Mouse (Mus musculus) NIH3T3 (cell line): ENCODE data around the gene Eef2kmt.
"Not testable (repeated sequence)": the region's sequence is repeated elsewhere in the genome, so short reads cannot be mapped to it uniquely, and the experiment has no call there.

ENCODE experiments used
- DNase-seq: peaks from one replicate; pipeline ENCODE4 v3.0.0-alpha.2; 2012; ENCODE audit warnings: low read depth

Eef2kmt gene

DNA sequence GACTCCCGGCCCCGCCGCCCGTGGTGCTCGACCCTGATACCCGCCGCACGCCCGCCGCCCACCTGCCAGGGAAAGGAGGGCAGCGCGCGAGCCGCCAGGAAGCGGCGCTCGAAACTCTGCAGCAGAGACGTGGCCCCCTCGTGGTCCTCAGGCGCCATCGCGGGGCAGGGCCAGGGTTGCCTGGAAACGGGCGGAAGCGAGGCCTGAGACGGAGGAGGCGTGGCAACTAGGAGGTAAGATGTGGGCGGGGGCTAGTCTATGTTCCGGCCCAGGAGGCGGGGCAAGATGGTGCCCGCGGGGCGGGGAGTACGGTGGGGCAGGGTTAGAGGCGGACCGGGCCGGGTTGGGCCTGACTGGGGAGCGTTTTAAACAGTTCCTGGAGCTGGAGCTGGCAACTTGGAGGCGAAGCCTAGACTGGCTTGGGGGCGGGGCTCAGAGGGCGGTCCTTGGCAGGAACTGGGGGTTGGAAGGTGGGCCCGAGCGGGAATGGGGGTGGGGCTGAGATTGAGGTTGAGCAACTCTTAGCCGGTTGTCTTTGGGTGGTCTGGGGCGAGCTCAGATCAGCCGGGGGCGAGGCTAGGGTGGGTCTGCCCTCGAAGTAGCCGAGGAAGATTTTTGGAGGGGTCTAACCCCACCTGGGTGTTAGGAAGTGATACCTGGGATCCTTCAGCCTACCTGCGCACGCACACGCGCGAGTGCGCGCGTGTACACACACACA lies at the start of gene Eef2kmt:
Gene Eef2kmt (minus strand): TSS at position 205 of the 718 bp plus-strand sequence.
- DNase-seq: peak; percentile 99

DNA sequence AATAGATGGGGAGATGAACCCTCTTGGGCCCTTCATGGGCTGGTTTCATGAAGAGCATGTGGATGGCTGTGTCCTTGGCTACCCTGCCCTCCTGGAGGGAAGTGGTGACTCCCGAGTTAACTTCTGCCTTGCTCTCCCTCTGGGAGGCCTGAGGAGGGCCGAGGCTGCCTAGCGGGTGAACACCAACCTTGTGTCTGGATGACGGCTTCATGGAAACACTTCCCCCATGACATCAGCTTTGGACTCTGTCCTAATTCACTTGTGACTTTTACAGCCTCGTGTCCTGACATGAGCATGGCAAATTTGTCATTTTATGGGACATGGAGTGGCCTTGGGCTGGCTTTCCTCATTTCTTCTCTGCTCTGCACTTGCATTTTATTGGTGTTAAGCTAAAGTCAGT lies 39.5 kb upstream of the Eef2kmt start:
- no peak for DNase-seq

DNA sequence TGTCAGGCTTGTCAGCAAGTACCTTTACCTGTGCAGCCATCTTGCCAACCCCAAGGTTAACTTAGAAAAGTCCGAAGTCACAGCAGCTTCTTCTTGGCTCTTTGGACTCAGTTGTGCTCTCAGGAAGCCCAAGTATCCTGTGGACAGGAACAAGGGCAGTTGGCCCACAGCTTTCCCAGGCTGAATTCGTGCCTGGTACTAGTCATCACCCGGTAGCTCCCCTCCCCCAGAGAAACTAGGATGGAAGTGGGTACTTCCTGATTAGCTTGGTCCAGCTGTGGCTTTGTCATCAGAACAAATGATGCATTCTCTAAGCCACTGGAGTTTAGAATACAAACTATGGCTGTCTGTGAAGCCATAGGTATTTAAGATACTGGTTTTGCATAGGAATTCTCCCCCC lies 29.6 kb upstream of the Eef2kmt start:
- no peak for DNase-seq

DNA sequence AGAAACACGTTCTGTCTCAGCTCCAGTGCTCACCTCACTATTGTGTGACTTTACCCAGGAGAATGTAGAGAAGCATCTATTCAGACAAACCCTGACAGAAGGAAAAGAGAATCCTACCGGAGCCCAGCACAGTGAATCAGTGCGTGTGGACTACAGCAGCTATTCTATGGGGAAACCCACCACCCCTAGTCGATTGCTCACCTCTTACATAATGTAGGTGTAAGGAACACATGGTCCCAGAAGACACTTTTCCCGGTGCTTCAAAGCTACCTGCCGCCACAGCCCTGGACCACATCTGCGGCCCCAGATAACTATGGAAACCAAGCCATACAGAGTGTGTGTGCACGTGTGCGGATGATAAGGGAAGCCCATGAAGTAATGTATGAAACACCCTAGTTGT lies 26.9 kb upstream of the Eef2kmt start:
- DNase-seq: no peak

DNA sequence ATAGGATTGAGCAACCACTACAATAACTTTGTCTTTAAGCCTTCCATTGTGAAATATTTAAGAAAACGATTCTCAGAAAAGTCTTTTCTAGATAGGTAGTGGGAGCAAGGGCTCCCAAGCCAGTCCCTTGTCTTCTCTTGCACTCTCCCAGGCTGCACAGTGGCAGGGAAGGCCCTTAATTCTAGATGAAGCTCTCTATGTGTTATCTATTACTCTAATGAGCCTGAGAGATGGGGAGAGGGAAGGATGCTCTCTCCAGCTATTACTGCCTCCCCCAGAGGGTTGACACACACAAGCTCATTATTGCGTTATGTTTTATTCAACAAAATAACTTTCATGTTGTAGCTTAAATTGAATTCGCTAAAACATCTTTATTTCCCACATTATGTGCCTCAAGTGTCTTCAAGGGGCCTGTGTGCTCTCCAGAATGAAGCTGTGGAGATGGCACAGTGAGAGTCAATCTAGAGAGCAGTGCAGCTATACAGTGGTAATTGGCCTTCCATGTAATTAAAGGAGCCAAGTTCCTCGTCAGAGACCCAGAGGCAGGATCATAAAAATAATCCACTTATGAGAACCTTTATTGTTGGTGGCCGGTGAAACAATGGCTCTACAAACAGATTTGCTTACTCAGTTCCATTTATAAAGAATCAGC lies 23.9 kb upstream of the Eef2kmt start:
- no peak for DNase-seq

DNA sequence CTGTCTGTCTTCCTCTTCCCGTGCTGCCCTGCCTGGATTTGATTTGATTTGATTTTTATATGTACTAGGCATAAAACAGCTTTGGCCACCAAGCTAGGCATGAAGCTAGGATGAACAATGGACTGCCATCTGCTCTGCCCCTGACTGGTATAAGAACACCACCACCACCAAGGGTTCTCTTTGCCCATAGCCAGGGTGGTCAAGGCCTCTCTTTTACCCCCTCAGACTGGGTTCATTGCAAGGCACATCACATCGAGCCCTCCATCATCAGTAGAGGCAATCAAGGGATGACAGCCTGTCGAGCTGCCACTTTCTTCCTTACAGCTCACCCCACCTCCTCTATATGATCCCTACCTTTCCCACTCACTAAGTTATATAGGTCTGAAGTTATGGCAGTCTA lies 16.6 kb upstream of the Eef2kmt start:
- no peak for DNase-seq

DNA sequence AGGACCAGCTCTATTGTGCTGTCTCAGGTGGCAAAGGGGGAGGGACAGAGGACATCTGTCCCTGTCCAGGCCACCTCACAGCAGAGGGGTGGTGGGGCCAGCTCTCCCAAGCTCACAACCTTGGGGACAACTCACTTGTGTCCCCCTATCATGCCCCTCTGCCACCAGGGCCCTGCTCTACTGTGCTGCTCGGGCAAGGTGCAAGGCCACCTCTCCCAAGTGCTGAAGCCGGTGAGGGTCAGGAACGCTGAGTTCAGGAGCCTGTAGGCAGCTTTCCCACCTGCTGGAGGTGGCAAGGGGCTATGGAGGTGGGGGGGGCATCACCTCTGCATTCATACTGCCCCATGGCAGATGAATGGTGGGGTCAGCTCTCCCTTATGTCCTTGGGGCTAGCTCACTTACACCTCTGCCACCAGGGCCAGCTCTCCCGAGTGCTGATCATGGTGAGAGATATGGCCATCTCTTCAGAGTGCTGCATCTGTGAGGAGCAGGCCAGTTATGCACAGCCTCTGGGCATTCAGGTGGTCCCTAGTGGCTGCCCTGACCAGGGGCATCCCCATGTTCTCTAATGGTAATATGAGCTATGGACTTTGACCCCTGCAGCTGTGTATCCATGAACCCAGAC lies 15.7 kb upstream of the Eef2kmt start:
- DNase-seq: no peak

DNA sequence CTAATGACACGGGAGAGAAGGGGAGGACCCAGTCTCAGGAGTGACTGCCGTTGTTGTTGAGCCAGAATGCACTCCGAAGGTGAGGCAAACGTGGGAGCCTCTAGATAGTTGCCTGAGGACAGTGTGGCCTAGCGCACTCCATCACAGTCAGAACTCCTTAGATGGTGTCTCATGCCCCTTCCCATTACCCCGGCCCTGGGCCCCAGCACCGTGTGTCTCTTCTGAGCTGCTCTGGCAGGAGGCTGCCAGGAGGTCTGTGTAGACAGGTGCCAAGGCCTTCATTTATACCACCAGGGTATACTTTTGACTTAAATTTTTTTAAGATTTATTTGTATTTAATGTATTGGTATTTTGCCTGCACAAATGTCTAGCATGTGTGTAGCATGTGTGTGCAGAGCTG lies 8.1 kb upstream of the Eef2kmt start:
- no peak for DNase-seq

DNA sequence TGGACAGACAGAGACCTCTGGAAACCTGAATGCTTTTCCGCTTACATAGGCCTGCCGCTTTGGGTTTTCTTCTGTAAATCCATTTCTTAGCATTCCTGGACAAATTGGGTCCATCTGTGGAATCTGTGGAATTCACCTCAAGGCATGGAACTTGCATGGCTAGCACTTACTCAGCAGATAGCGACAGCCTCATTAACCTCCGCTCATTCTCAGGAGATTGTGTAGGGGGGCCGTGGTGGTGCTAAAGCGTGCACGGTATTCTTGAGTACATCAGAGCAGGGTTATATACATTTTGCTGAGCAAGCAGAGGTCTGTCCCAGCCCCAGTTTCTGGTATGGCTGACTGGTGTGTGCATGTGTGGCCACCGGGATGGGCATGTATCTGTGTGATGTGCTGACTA lies 7.4 kb upstream of the Eef2kmt start:
- DNase-seq: peak; percentile 64

DNA sequence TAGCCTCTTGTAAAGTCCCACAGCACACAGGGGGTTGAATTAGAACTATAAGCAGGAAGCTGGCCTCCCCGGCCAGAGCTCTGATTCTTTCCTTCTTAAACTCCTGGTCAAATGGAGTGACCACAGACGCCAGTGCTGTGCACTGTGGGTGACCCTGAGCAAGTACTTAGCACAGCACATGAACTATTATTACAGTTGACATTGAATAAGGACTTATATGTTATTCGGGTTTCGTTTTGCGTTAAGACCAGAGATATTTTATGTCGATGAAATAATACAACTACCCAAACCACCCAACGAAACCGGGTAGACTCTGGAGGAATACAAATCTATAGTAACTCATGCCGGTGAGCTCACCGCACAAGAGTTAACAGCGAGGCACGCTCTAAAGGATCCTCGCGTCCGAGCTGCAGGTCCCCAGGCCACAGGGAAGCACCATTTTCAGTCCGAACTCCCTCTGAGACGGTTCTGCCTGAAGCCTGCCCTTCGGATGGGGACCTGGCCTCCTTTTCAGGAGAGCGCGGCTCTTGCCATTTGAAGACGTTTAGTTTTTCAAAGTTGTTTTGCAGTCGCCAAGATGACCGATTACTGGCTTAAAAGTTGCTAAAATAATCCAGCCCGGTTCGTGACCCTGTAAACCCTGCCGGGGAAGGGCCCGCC lies 572 bp downstream of the Eef2kmt start:
- DNase-seq: peak; percentile 38

DNA sequence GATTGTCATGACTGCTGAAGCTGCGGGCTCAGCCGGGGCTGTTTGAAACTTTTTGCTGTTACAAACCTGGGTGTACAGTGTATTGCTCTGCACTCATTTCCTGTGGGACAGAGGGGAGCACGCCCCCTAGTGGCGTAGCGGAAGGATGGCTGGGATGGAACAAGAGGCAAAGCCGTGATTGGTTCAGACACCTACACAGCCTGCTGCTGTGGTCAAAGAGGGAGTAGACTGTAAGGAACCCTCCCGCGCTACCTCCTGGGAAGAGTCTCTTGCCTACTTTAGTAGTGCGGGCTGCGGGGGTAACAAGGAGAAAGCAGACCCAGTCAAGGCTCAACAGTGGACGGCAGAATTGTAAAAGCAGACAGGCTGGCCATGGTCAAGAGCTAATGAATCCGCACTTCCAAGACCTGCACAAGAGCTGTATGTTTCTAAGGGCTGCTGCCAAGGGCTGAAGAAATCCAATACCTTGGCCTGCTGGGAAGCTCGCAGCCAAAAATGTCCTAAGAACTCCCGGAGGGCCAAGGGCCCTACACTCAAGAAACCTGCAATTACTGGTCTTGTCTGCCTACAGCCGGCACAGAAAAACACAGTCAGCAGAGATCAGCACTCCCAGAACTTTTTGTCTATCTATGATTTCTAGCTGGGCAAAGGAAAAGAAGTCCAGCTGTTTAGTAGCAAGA lies 1.3 kb downstream of the Eef2kmt start:
- DNase-seq: peak; percentile 92

DNA sequence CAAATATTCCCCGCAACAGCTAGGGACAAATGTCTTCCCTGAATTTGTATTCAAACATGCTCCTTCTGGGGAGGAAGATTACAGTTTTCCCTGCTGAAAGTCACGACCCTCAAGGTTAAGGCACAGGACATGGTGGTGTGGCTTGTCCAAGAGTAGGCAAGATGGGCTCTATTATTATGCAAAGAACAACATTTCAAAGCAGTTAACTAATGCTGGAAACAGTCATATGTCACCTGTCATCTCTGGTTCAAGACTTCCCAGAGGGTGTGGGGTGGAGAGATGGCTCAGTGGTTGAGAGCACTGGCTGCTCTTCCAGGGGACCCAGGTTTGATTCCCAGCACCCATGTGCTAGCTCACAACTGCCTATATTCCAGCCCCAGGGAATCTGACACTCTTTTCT lies 3.5 kb downstream of the Eef2kmt start:
- no peak for DNase-seq

DNA sequence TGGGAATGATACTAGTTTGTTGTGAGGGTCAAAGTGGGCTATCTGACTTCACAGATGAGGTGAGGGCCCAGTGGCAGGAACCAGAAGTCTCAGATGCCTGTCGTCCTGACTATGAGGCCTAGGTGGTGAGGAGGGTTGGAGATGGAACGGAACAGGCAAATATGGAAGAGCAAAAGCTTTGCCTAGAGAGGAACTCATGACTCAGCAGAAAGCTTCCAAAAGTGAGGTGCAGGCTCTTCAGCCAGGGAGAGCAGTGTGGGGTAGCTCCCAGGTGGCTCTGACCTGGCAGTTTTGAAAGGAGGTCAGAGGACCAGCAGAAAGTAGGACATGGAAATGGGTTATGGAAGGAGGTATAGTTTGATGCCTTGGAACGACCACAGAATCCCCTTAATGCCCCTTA lies 4.9 kb downstream of the Eef2kmt start:
- DNase-seq: no peak

DNA sequence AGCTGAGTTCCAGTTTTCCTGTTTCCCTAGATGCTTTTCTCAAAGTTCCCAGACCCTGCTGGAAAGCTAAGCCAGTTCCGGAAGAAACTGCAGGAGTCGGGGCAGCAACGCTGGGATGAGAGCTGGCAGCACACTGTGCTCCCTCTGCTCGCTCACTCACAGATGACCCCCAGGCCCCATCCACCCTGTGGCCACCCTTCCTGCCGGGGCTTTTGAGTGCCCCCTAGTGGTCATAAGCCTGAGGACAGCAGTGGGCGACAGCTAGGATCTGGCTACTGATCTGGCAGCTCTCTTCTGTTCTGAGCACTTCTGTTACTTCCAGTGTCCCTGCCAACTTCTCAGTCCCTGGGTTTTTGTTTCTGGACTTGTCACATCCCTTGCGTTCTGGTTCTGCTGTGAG lies 11.4 kb downstream of the Eef2kmt start:
- peak; percentile 74 for DNase-seq

DNA sequence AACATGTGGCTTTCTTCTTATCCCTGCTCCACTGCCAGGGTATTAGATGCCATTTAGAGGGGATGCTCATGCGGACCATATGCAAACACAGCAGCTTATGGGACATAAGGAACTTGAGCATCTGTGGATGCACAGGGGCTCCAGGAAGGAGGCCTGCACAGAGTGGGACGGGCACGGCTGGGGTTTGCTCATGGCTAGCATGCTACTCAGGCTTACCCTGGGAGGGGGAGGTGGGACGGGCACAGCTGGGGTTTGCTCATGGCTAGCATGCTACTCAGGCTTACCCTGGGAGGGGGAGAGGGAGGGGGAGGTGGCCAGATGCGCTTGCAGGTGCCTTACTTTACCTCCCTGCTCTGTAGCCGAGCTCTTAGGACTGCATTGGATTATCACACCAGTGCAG lies 12.9 kb downstream of the Eef2kmt start:
- DNase-seq: no peak

DNA sequence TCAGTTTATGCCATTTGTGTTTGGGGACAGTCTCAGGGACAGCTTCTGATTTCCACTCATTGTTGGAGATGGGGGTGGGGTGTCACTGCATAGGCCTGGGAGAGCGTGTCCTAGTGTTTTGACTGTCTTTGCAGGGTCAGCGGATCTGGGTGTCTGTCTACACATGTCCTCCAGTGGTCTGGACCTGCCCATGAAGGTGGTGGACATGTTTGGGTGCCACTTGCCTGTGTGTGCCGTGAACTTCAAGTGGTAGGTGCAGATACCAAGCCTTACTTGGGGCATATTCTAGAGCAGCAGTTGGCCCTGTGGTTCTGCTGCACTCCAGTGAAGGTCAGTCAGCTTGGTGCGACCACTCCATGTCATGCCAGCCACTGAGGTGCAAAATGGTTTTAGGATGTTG lies 13.4 kb downstream of the Eef2kmt start:
- no peak for DNase-seq

DNA sequence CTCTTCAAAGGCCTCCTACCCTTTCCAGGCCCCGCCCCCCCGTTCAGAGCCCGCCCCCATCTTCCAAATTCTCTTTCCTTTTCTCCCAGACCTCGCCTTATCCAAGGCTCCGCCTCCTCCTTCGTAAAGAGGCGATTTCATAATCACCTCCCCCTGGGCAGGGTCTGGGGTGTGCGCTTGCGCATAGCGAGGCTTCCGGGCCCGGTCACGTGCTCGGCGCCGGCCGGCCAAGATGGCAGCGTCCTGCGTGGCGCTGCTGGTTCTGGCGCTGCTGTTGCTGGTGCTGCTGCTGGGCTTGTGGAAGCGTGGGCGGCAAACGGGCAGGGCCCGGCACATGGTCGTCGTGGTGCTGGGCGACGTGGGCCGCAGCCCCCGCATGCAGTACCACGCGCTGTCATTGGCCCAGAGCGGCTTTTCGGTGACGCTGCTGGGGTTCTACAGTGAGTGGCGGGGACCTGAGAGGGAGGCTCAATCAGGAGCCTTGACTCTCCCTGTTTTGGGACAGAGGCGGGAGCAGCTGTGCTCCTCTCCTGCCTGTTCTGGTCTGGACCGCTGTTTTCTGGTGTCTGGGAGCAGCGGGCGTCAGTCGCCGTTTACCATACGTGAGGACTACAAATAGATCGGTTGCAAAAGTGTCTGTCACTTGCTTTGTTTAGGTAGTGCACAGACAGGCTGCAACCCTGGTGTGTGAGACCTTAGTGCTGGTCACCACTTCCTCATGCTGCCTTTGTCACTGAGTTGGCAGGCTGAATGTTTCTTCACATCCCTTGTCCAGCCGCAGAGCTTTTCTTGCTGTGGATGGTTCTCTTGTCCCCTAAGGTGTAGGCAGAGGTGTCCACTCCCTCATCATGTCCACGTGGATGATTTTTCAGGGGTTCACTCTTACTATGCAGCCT lies 22.1 kb downstream of the Eef2kmt start, which contains the start of gene Alg1:
Gene Alg1 (plus strand): TSS at position 204 of the 896 bp plus-strand sequence.
- DNase-seq: peak; percentile 99

DNA sequence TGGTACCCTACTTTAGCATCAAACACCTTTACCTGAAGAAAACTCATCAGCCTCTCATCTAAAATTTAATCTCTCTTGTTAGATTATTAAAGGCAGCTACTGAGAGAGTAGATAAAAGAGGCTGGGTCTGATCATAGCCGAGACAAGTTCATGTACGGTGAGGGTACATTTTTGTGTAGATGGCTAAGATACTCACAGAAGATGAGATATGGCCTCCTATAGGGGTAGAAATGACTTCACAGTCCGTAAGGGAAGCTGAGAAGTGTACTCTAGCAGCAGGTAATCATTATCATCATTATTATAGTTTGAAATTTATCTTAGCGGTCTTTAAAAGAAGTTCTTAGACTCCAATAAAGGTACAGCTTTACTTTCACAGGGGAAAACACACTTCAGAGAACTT lies 22.8 kb downstream of the Eef2kmt start:
- DNase-seq: no peak

DNA sequence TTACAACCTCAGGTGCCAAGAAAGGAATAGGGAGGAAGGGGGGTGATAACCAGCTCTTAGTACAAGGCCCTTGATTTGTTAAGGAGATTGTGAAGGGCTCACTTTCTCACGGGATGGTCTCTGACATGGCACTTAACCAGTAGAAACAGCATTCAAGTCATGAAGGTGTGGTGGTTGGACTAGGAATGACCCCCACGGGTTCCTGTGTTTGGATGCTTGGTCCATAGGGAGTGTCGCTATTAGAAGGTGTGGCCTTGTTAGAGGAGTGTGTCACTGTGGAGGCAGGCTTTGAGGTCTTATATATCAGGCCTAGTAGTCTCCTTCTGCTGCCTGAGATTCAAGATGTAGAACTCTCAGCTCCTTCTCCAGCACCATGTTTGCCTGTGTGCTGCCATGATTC lies 27.7 kb downstream of the Eef2kmt start:
- DNase-seq: not testable (repeated sequence)

DNA sequence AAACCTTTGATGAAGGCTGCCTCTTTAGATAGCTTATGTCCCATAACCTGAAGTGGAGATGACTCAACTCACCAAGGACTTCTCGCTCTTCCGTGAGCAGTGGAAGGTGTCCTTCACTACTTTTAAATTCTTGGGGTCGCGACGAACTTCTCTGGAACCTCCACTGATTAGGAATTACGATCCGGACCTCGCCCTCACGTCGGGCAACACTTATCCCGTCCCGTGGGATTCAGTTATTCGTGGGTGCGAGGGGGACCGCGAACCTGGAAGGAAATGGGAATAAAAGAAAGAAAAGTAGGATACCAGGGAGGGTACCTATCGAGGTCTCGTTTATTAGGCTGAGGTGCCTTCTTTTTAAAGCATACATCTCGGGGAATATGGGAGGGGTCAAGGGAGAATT lies 28.3 kb downstream of the Eef2kmt start:
- not testable (repeated sequence) for DNase-seq

DNA sequence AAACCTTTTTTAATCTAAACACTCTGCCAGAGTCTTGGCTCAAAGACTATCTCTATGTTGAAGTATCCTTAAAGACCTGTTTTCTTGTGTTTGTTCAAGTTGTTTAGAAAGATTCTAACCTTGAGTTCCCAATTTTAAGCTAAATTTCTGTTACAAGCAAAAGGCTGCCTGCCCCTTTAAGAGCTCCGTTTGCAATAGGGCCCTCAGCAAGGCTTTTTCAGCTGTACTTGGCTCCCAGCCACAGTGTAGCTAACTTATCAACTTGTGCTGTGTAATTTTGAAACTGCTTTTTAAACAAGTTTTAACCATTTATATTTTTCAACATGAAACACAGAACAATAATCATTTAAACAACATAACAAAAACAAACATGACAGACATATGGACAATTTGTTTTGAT lies 29.2 kb downstream of the Eef2kmt start:
- not testable (repeated sequence) for DNase-seq
